Mouse (Mus musculus) megakaryocyte-erythroid progenitor cell, adult 5 weeks (primary cell): ENCODE results near the gene Mgll. TPM values are rescaled to one million over a fixed set of nuclear protein-coding genes. Genes with fewer than 3 reads are reported as not detected.

Source experiments
- polyA plus RNA-seq: library from polyadenylated mRNA; stranded (reverse); fragments of >175 nt; gene quantifications from 2 replicates; pipeline ENCODE4 v1.2.3, GENCODE M21; 2012

The Mgll gene
- polyA plus RNA-seq = 5.4 and 6.0 TPM in 2 replicates

DNA sequence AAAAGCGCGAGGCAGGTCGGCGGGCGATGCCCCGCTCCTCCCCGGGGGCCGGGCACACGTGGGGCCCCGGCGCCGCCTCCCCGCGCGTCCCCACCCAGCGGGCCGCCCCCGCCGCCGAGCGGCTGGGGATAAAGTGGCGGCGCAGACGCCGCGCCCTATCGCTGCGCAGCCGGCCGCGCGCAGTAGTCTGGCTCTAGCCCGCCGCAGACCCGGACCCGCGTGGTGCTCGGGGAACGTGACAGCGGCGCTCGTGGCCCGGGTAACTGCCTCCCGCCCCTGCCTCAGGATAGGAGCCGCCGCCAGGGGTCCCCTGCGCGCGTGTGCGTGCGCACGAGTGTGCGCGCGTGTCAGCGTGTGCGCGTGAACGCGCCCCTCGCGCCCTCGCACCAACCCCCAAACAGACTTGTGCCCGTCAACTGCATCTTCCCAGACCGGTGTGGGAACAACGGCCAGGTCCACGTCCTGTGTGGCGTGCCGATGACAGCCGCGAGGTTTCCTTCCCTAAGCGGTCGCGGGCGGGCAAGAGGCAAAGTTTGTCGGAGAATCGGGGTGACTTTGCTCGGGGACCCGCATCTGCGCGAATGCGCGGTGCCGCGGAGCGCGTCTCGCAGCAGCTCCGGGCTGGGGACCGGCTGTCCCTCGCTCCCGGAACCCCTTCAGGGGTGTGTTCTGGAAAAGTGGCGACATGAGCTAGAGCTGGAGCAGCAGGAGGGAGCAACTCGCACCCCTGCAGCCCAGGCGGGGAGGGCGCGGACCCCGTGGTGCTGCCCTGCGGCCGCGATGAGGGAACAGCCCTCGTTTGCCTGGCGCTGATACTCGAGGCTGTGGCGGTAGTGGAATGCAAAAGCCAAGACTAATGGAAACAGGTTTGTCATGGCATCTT lies at the start of gene Mgll:
Mgll (plus strand) TSS at position 100 of the 883 bp plus-strand sequence.

DNA sequence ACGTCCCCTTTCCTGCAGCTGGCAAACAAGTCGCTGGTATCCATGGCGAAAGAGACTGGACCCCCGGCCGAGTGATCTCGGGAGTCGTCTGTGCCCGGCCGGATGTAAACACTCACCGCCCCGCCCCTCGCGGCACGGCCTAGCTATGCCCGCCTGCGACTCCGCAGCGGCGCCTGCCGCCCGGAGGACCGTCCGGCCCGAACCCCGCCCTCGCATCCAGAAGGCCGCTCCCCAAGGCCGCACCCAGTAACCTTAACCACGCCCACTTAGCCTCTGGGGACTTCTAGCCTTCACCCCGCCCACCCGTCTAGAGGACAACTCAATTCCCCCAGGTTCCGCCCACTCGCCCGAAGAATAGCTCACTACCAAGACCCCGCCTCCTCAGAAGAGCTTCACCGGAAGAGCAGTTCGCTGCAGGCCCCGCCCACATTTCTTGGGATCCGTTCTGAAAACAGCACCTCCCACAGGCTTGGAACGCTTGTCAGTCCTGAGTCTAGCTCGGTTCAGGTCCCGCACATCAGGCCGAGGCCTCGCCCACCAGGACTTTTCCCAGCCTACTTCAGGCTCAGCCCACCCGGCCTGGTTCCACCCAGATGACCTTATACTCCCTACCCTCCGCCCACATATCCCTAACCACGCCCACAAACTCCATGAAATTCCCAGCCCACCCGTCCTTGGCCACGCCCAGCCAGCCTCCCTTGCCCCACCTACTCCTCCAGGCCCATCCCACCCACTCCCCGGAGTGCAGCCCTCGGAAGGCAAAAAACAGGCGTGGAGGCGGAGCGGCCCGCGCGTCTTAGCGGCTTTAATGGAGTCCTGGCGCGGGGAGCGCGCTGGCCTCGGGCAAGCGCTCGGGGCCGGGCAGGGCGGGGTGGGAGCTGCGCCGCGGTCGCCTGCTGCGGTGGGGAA lies 117.8 kb downstream of the Mgll start, which contains the start of gene Abtb1:
Abtb1 (minus strand) TSS at position 204 of the 909 bp plus-strand sequence.

DNA sequence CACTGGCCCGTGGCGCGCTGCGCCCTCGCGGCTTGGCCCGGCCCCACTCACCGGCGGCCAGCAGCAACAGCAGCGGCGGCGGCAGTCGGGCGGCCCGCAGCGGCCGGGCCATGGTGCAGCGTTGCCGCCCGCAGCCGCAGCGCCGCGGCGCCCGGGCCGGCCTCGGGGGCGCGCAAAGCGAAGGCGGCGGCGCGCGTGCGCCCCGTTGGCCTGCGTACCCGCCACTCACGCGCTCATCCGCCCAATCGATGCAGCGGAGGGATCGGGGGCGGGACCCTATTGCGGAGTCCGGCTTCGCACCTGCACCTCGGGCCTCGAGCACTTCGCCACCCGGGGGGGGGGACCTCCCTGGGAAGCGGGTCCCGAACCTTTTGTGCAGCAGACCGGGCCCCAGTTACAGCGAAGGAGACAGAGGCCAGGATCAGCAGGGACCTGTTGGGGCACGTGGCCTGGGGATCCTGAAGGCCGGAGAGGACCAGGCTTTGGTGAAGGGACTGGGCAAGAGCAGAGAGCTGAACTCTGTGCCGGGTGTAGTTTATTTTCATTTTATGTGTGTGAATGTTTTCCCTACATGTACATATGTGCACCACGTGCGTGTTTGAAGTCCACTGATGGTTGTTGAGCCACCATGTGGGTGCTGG lies 150.8 kb downstream of the Mgll start, which contains the start of gene Podxl2:
Podxl2 (minus strand) TSS at position 177 of the 641 bp plus-strand sequence.

Other genes starting within 250 kb of the Mgll start
- 92.3 and 96.1 TPM in 2 replicates for gene Sec61a1, start 205.5 kb upstream of the Mgll start, polyA plus RNA-seq
- gene Kbtbd12, start 86.5 kb upstream of the Mgll start, polyA plus RNA-seq = 0.01 TPM in 1 of 2 replicates, not detected in the other
- gene Abtb1, start 117.6 kb downstream of the Mgll start, polyA plus RNA-seq = 41.0 and 51.6 TPM in 2 replicates
- gene Podxl2, start 150.6 kb downstream of the Mgll start, polyA plus RNA-seq = 1.3 and 2.2 TPM in 2 replicates
- gene Mcm2, start 174.4 kb downstream of the Mgll start, polyA plus RNA-seq = 909 and 953 TPM in 2 replicates
- 98.3 and 115 TPM in 2 replicates for gene Tpra1, start 177.8 kb downstream of the Mgll start, polyA plus RNA-seq